Mouse (Mus musculus): ENCODE measurements at regions not wholly inside any gene's neighbourhood (a gene's known extent, or its start where the extent isn't known, plus 50 kb on each side); places are given as distances from the start of the nearest gene placed in this dataset.

- no peak for DNase-seq
These were observed 62.2 kb downstream of the Ttc32 start for GRCm38 (mm10) chr12:9091951-9092350.

- DNase-seq, result no peak
These were observed 65.3 kb downstream of the Ttc32 start for GRCm38 (mm10) chr12:9095061-9095460.

GRCm38 (mm10) chr12:9106416-9106815 lies 76.6 kb downstream of the Ttc32 start:
- DNase-seq, result no peak

GRCm38 (mm10) chr12:9109806-9110205 lies 80.0 kb downstream of the Ttc32 start:
- no peak for DNase-seq

GRCm38 (mm10) chr12:9112161-9112674 lies 82.4 kb downstream of the Ttc32 start:
- no peak for DNase-seq

- no peak for DNase-seq
These were observed 83.9 kb downstream of the Ttc32 start for GRCm38 (mm10) chr12:9113652-9114051.

- DNase-seq, result no peak
These were observed 84.3 kb downstream of the Ttc32 start for GRCm38 (mm10) chr12:9114061-9114460.

GRCm38 (mm10) chr12:9118576-9118975 lies 88.8 kb downstream of the Ttc32 start:
- no peak for DNase-seq

- DNase-seq, result no peak
These were observed 98.2 kb downstream of the Ttc32 start for GRCm38 (mm10) chr12:9127931-9128550.

- DNase-seq, result no peak
These were observed 98.9 kb downstream of the Ttc32 start for GRCm38 (mm10) chr12:9128581-9129275.

- no peak for DNase-seq
These were observed 102.8 kb downstream of the Ttc32 start for GRCm38 (mm10) chr12:9132621-9133020.

GRCm38 (mm10) chr12:9133890-9134870 lies 104.4 kb downstream of the Ttc32 start:
- DNase-seq, result no peak

- DNase-seq, result no peak
These were observed 121.2 kb downstream of the Ttc32 start for GRCm38 (mm10) chr12:9151001-9151400.

- no peak for DNase-seq
These were observed 121.6 kb downstream of the Ttc32 start for GRCm38 (mm10) chr12:9151426-9151825.

GRCm38 (mm10) chr12:9154491-9154890 lies 124.7 kb downstream of the Ttc32 start:
- no peak for DNase-seq

GRCm38 (mm10) chr12:9156794-9157193 lies 127.0 kb downstream of the Ttc32 start:
- DNase-seq, result no peak

GRCm38 (mm10) chr12:9158751-9159150 lies 129.0 kb downstream of the Ttc32 start:
- DNase-seq, result no peak

- DNase-seq, result no peak
These were observed 135.7 kb downstream of the Ttc32 start for GRCm38 (mm10) chr12:9165367-9165940.

GRCm38 (mm10) chr12:9166218-9166908 lies 136.6 kb downstream of the Ttc32 start:
- DNase-seq, result peak; percentile 25 to 38

GRCm38 (mm10) chr12:9169008-9169407 lies 139.2 kb downstream of the Ttc32 start:
- DNase-seq, result no peak

GRCm38 (mm10) chr12:9173680-9174079 lies 143.9 kb downstream of the Ttc32 start:
- no peak for DNase-seq

- DNase-seq, result no peak
These were observed 144.5 kb downstream of the Ttc32 start for GRCm38 (mm10) chr12:9174327-9174726.

Data from B cell, adult 2 months (primary cell).